Mouse (Mus musculus) kidney, adult 11 months (tissue): ENCODE measurements around the gene 5730480H06Rik.

Source experiments
- DNase-seq: peaks from one replicate; pipeline ENCODE4 v3.0.0; 2022

The 5730480H06Rik gene

DNA sequence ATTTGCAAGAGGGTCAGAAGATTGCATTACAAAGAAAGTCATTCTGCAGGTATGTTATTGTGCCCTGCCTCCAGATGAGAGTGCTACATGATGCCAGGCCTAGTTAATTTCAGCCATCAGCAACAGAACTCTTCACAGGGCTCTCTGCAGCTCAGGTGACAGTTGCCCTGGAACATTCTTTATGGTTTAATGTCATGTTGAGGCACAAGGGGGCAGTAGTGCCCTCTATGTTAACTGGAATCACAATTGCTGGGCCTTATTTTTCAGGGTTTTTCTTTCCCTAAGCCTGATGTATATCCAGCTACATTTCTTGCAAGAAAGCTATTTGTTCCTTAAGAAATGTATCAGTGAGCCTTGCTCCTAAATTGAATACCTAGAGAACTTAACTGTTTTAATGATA is 102.7 kb downstream of the 5730480H06Rik start:
- no peak for DNase-seq

DNA sequence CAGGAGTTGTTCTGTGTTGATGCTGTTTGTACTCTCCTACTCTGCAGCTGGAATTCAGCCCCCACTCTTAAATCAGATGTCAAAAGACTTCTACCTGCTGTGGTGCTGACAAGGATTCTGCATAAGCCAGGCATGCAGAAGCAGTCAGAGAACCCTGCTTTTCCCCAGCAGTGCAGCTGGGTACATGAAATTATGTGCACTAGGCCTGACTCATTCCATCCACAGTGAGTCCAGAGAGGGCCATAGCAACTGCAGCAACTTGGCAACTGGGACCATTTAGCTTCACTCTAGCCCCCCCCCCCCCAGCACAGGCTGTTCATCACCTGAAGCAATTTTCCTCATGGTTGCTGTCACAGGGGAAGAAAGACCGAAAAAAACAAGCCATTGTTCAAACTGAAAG is 121.1 kb downstream of the 5730480H06Rik start:
- DNase-seq: no peak

DNA sequence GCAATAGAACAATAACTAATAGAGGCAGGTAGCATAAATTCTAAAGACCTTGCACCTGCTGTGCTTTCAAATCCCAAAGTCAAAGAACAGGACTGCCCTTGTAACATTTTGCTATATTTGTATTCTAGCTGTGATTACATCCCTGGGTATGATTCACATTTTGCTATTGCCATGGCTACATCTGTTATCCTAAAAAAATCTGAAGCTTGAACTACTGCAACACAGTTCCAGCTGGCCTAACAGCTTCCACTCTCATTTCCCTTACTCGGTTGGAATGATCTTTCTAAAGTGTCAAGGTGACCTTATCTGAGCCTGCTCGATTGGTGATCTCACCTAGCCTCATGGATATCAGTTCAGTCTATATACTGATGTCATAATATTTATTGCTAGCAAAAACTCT is 132.5 kb downstream of the 5730480H06Rik start:
- no peak for DNase-seq
